ENCODE assay signal across 9 mouse cellular contexts in the genomic region with DNA sequence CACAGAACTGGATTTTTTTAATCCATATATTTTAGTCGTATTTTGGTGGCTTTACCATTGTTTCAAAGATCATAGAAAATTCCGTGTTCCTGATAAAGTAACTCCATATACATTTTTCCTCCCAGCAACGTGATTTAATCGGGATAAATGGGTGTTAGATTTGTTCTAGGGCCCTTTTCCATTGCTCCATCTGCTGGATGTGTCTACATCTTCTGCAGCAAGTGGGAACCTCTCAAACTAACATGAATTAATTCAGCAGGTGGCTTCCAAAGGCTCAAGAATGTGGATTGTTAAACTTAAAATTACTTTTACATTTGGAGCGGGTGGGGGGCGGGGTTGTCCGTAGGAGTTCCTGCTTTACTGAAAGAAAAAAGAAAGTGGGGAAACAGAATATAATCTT.
DNase-seq lines count a peak whose midpoint lies in the region; ATAC-seq and TF ChIP-seq lines count a peak whose summit lies in the region.
"Had no signal": no experiment of that assay in that cellular context is flagged by ENCODE, and none has a peak within 500 bp of the region (broad histone marks: within the 10 kb centered on the region; RNA-seq: fewer than 3 reads in every experiment).

No protein-coding gene starts in this region.

- TF ChIP-seq CTCF in lung, postnatal 0 days (IDR thresholded peaks at IDR 0.05) = no peak

- peak; percentile 9 for DNase-seq in embryo, embryonic 11 days
- DNase-seq in embryo, embryonic 9.5 days (ENCODE audit: extremely low spot score) = no peak
- DNase-seq in lung, postnatal 0 days (ENCODE audit: low spot score) = no peak
- DNase-seq in limb, embryonic 14.5 days (ENCODE audit: low spot score) = peak; percentile 4
- DNase-seq in adrenal gland, postnatal 36 days = no peak

- H3K9me3 ChIP-seq in lung, embryonic 16.5 days (ENCODE audit: control insufficient read depth, low read length) = no peaks in the 10 kb centered on the region
- H3K9me3 ChIP-seq in lung, postnatal 0 days (ENCODE audit: low read length) = no peaks in the 10 kb centered on the region
- no peaks in the 10 kb centered on the region for H3K9me3 ChIP-seq in limb, embryonic 14.5 days (ENCODE audit: control insufficient read depth, low read length)
- H3K9me3 ChIP-seq in stomach, embryonic 16.5 days (replicated peaks; ENCODE audit: control insufficient read depth, low read length) = no peaks in the 10 kb centered on the region
- H3K9me3 ChIP-seq: liver, embryonic 15.5 days had no signal

- peaks cover 25% of the 10 kb centered on the region for H3K27me3 ChIP-seq in lung, embryonic 16.5 days (ENCODE audit: control insufficient read depth, insufficient read depth, low read depth, low read length)
- H3K27me3 ChIP-seq in lung, postnatal 0 days (replicated peaks; ENCODE audit: insufficient read depth, low read length) = peaks cover 13% of the 10 kb centered on the region; the same call in 1 of the 2 replicates
- H3K27me3 ChIP-seq in limb, embryonic 14.5 days (ENCODE audit: control insufficient read depth, insufficient read depth, low read length) = peaks cover 30% of the 10 kb centered on the region
- H3K27me3 ChIP-seq in stomach, embryonic 16.5 days (ENCODE audit: control insufficient read depth, insufficient read depth, low read length) = peaks cover 14% of the 10 kb centered on the region

- no peaks in the 10 kb centered on the region for H3K36me3 ChIP-seq in lung, embryonic 16.5 days (ENCODE audit: control insufficient read depth, insufficient read depth, low read length)
- H3K36me3 ChIP-seq in lung, postnatal 0 days (ENCODE audit: insufficient read depth, low read length) = no peaks in the 10 kb centered on the region
- H3K36me3 ChIP-seq in limb, embryonic 14.5 days (ENCODE audit: control insufficient read depth, insufficient read depth, low read length) = no peaks in the 10 kb centered on the region
- H3K36me3 ChIP-seq in stomach, embryonic 16.5 days (ENCODE audit: control insufficient read depth, insufficient read depth, low read length) = no peaks in the 10 kb centered on the region
- H3K36me3 ChIP-seq: liver, embryonic 15.5 days had no signal

- 17% methylated on average over 7 of the region's 7 CpGs for WGBS in lung, embryonic 16.5 days
- WGBS in lung, postnatal 0 days = 17% methylated on average over 7 of the region's 7 CpGs
- 16% methylated on average over 7 of the region's 7 CpGs for WGBS in limb, embryonic 14.5 days
- WGBS in stomach, embryonic 16.5 days = 23% methylated on average over 7 of the region's 7 CpGs

- H3K27ac ChIP-seq in lung, embryonic 16.5 days (ENCODE audit: low read length) = no peak overlapping the region
- no peak overlapping the region for H3K27ac ChIP-seq in lung, postnatal 0 days (ENCODE audit: low read length)
- no peak overlapping the region for H3K27ac ChIP-seq in limb, embryonic 14.5 days (replicated peaks; ENCODE audit: low read depth, low read length)
- H3K27ac ChIP-seq in stomach, embryonic 16.5 days (ENCODE audit: low read length) = no peak overlapping the region
- H3K27ac ChIP-seq: liver, embryonic 15.5 days had no signal

- peaks cover 6% of the 10 kb centered on the region; the same call in 1 of the 2 replicates for H3K4me1 ChIP-seq in lung, embryonic 16.5 days (replicated peaks; ENCODE audit: control insufficient read depth, insufficient read depth, low read length)
- no peaks in the 10 kb centered on the region for H3K4me1 ChIP-seq in lung, postnatal 0 days (ENCODE audit: insufficient read depth, low read depth, low read length)
- no peaks in the 10 kb centered on the region for H3K4me1 ChIP-seq in limb, embryonic 14.5 days (ENCODE audit: control insufficient read depth, insufficient read depth, low read length)
- no peaks in the 10 kb centered on the region for H3K4me1 ChIP-seq in stomach, embryonic 16.5 days (ENCODE audit: control insufficient read depth, insufficient read depth, low read length)
- H3K4me1 ChIP-seq: liver, embryonic 15.5 days had no signal

- H3K4me3 ChIP-seq in lung, embryonic 16.5 days (ENCODE audit: low read length) = no peak overlapping the region; the same call in 1 of the 2 replicates
- H3K4me3 ChIP-seq in lung, postnatal 0 days (ENCODE audit: low read depth, low read length) = no peak overlapping the region
- peak overlapping the region; percentile 61 for H3K4me3 ChIP-seq in limb, embryonic 14.5 days (replicated peaks; ENCODE audit: low read length)
- peak overlapping the region; percentile 57; the same call in 1 of the 2 replicates for H3K4me3 ChIP-seq in stomach, embryonic 16.5 days (replicated peaks; ENCODE audit: low read length)
- H3K4me3 ChIP-seq: liver, embryonic 15.5 days had no signal

- no peak overlapping the region for H3K9ac ChIP-seq in lung, embryonic 16.5 days (ENCODE audit: low read length)
- H3K9ac ChIP-seq in lung, postnatal 0 days (replicated peaks; ENCODE audit: low read depth) = no peak overlapping the region
- no peak overlapping the region for H3K9ac ChIP-seq in limb, embryonic 14.5 days (ENCODE audit: low read depth, low read length, severe bottlenecking)
- H3K9ac ChIP-seq in stomach, embryonic 16.5 days (ENCODE audit: low read length) = no peak overlapping the region
- H3K9ac ChIP-seq: liver, embryonic 15.5 days had no signal

- no peak for TF ChIP-seq EP300 in lung, postnatal 0 days (IDR thresholded peaks at IDR 0.05)

- peak overlapping the region; percentile 94 for H3K4me2 ChIP-seq in lung, embryonic 16.5 days (ENCODE audit: low read depth, low read length)
- H3K4me2 ChIP-seq in lung, postnatal 0 days (replicated peaks; ENCODE audit: low read depth, low read length) = no peak overlapping the region
- H3K4me2 ChIP-seq in limb, embryonic 14.5 days (replicated peaks; ENCODE audit: low read depth, low read length, severe bottlenecking) = peak overlapping the region; percentile 99
- H3K4me2 ChIP-seq in stomach, embryonic 16.5 days (ENCODE audit: low read depth, low read length) = peak overlapping the region; percentile 98

- no peak for TF ChIP-seq POLR2A in limb, embryonic 14.5 days (IDR thresholded peaks at IDR 0.05; ENCODE audit: borderline replicate concordance, extremely low read depth, insufficient read depth, insufficient read length)

- ATAC-seq in lung, embryonic 16.5 days (ENCODE audit: low read depth) = no peak
- no peak for ATAC-seq in lung, postnatal 0 days
- no peak for ATAC-seq in limb, embryonic 14.5 days (ENCODE audit: low FRiP score, low read depth)
- ATAC-seq in stomach, embryonic 16.5 days (ENCODE audit: insufficient read depth, low FRiP score) = no peak
- ATAC-seq in megakaryocyte progenitor cell, adult 5-6 weeks (replicated peaks; ENCODE audit: poor library complexity) = no peak

Comparison
In these comparisons a context has a peak if more than half of its experiments do, and no peak if none do; other contexts are left out.
1. DNase-seq: peak in embryo, embryonic 11 days (single experiment) and limb, embryonic 14.5 days (single experiment); none in embryo, embryonic 9.5 days (single experiment), lung, postnatal 0 days (single experiment) and adrenal gland, postnatal 36 days (0 of 2).
2. H3K4me3 ChIP-seq: peak in limb, embryonic 14.5 days (single experiment) and stomach, embryonic 16.5 days (single experiment); none in lung, embryonic 16.5 days (single experiment) and lung, postnatal 0 days (single experiment).